Mouse (Mus musculus): Measurements from ENCODE around the gene Dnajc27. TPM values are rescaled to one million over a fixed set of nuclear protein-coding genes. Genes with fewer than 3 reads are reported as not detected.

Gene Dnajc27
- polyA plus RNA-seq, 1 experiment from 2014 or later, result 9.6 TPM

DNA sequence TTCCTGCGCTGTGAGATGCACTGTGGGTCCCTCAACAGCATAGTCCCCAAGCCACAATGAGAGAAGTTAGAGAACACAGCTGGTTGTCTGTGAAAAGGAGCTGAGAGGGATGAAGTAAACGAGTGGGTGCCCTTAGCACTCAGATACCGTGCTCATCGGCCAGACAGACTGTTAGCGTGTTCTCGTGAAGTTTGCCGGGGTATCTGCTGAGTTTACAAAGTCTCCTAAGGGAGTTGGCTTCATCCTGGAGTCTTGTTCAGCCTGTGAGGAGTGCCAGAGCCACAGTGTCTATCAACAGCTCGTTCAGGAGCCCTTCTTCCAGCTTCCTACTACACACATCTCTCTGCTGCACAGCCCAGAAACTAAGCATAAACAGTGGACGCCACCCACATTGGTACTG, 33.7 kb downstream of the Dnajc27 start:
- Histone ChIP-seq H3K9ac (no peak overlapping the region), H3K36me3 (ENCODE audit: poor library complexity, severe bottlenecking) (0 out of 2 replicates have a peak, but pooled peaks cover 4% of the 10 kb centered on the region), H3K27me3 (no peaks in the 10 kb centered on the region), H3K27ac (no peak overlapping the region), H3K9me3 (replicated peaks) (no peaks in the 10 kb centered on the region), H3K4me1 (no peaks in the 10 kb centered on the region), H3K4me3 (no peak overlapping the region), H3K4me2 (no peak overlapping the region)
- WGBS, result 92% methylated on average over 9 of the region's 9 CpGs
- no peak for ATAC-seq

GRCm38 (mm10) chr12:4117136-4117535, 34.8 kb downstream of the Dnajc27 start:
- 92% methylated on average over 3 of the region's 3 CpGs for WGBS
- no peak overlapping the region for H3K4me2 ChIP-seq
- H3K27me3 ChIP-seq, result no peaks in the 10 kb centered on the region
- no peaks in the 10 kb centered on the region for H3K4me1 ChIP-seq
- H3K27ac ChIP-seq, result no peak overlapping the region
- H3K9me3 ChIP-seq (replicated peaks), result no peaks in the 10 kb centered on the region
- 0 out of 2 replicates have a peak, but pooled peaks cover 4% of the 10 kb centered on the region for H3K36me3 ChIP-seq (ENCODE audit: poor library complexity, severe bottlenecking)
- H3K9ac ChIP-seq, result no peak overlapping the region
- no peak overlapping the region for H3K4me3 ChIP-seq
- ATAC-seq, result no peak

- H3K4me1 ChIP-seq, result no peaks in the 10 kb centered on the region
- 80% methylated on average over 4 of the region's 4 CpGs for WGBS
- ATAC-seq, result no peak
- H3K4me2 ChIP-seq, result no peak overlapping the region
- H3K9ac ChIP-seq, result no peak overlapping the region
- no peak overlapping the region for H3K4me3 ChIP-seq
- H3K9me3 ChIP-seq (replicated peaks), result no peaks in the 10 kb centered on the region
- H3K27ac ChIP-seq, result no peak overlapping the region
- H3K36me3 ChIP-seq (ENCODE audit: poor library complexity, severe bottlenecking), result 0 out of 2 replicates have a peak, but pooled peaks cover 4% of the 10 kb centered on the region
- no peaks in the 10 kb centered on the region for H3K27me3 ChIP-seq
Observed at GRCm38 (mm10) chr12:4117579-4117978, 35.2 kb downstream of the Dnajc27 start.

DNA sequence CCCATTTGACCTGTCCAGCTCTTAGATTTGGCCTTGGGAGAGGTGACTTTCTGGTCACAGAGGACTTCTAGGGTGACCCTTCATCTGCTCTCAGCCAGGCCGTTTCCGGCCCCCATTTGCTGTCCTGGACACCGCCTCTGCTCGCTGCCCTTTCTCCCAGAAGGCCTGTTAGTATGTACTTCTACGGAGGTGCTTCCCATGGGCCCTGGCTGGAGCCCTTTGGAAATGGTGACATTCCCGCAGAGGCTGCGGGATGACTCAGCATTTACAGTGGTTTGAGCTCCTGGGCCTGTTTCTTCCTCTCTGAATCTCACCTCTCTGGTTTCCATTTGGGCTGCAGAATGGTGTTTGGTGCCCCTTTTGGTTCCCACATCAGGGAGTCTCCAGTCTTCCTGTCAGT, 45.0 kb downstream of the Dnajc27 start:
- WGBS, result 87% methylated on average over 7 of the region's 7 CpGs

GRCm38 (mm10) chr12:4132941-4133846, 50.8 kb downstream of the Dnajc27 start, which contains the start of gene Adcy3:
Adcy3 (plus strand) TSS chr12:4133103.
- ATAC-seq, result peak; percentile 94

More for the DNA sequence above, 45.0 kb downstream of the Dnajc27 start:
- Histone ChIP-seq H3K4me1 (no peaks in the 10 kb centered on the region), H3K9me3 (replicated peaks) (no peaks in the 10 kb centered on the region; the same call in 1 of the 2 replicates), H3K4me2 (no peak overlapping the region), H3K36me3 (ENCODE audit: poor library complexity, severe bottlenecking) (no peaks in the 10 kb centered on the region), H3K9ac (no peak overlapping the region), H3K27ac (no peak overlapping the region), H3K4me3 (no peak overlapping the region), H3K27me3 (no peaks in the 10 kb centered on the region)
- no peak for ATAC-seq

DNA sequence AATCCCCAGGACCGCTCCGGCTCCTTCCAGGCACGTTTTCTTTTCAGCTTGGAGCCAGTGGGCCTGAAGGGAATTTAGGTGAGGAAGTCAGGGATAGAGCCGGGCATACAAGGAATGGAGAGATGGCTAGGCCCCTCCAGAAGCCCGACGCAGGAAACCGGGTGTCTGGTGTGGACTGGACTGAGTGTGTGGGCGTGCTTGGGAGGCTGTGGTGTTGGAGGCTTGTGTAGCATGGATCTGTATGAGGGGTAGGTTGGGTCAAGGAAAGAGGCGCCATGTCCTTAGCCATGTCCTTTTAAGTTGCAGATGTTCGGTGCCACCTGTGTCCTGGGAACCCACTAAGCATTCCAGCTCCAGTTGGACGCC, 51.4 kb downstream of the Dnajc27 start:
- peak; percentile 31 for ATAC-seq
- Histone ChIP-seq H3K4me1 (peaks cover 31% of the 10 kb centered on the region), H3K36me3 (ENCODE audit: poor library complexity, severe bottlenecking) (no peaks in the 10 kb centered on the region), H3K9me3 (replicated peaks) (no peaks in the 10 kb centered on the region; the same call in 1 of the 2 replicates), H3K27me3 (peaks cover 3% of the 10 kb centered on the region; the same call in 1 of the 2 replicates), H3K27ac (peak overlapping the region; percentile 16; the same call in 1 of the 2 replicates), H3K4me2 (peak overlapping the region; percentile 82), H3K4me3 (peak overlapping the region; percentile 58), H3K9ac (peak overlapping the region; percentile 79)
- WGBS, result 32% methylated on average over 11 of the region's 11 CpGs

More at GRCm38 (mm10) chr12:4132941-4133846, 50.8 kb downstream of the Dnajc27 start, which contains the start of gene Adcy3:
- peaks cover 31% of the 10 kb centered on the region for H3K4me1 ChIP-seq
- peak within 1 kb of the TSS; percentile 82 for H3K4me2 ChIP-seq
- H3K9me3 ChIP-seq (replicated peaks), result no peaks in the 10 kb centered on the region; the same call in 1 of the 2 replicates
- H3K9ac ChIP-seq, result peak within 1 kb of the TSS; percentile 79
- H3K27ac ChIP-seq, result peak within 1 kb of the TSS; percentile 16
- WGBS, result under 1% methylated on average over 75 of the region's 83 CpGs
- H3K4me3 ChIP-seq, result peak within 1 kb of the TSS; percentile 58
- peaks cover 3% of the 10 kb centered on the region; the same call in 1 of the 2 replicates for H3K27me3 ChIP-seq
- no peaks in the 10 kb centered on the region for H3K36me3 ChIP-seq (ENCODE audit: poor library complexity, severe bottlenecking)

- no peaks in the 10 kb centered on the region for H3K27me3 ChIP-seq
- H3K27ac ChIP-seq, result no peak overlapping the region
- no peak overlapping the region for H3K4me2 ChIP-seq
- ATAC-seq, result no peak
- H3K9me3 ChIP-seq (replicated peaks), result no peaks in the 10 kb centered on the region
- WGBS, result 94% methylated on average over 5 of the region's 5 CpGs
- H3K4me1 ChIP-seq, result 0 out of 2 replicates have a peak, but pooled peaks cover 5% of the 10 kb centered on the region
- no peak overlapping the region for H3K9ac ChIP-seq
- peaks cover 4% of the 10 kb centered on the region; the same call in 1 of the 2 replicates for H3K36me3 ChIP-seq (ENCODE audit: poor library complexity, severe bottlenecking)
- H3K4me3 ChIP-seq, result no peak overlapping the region
Observed at GRCm38 (mm10) chr12:4143179-4143578, 60.8 kb downstream of the Dnajc27 start.

GRCm38 (mm10) chr12:4150936-4151335, 68.6 kb downstream of the Dnajc27 start:
- Histone ChIP-seq H3K27me3 (no peaks in the 10 kb centered on the region), H3K27ac (no peak overlapping the region), H3K36me3 (ENCODE audit: poor library complexity, severe bottlenecking) (no peaks in the 10 kb centered on the region), H3K4me1 (no peaks in the 10 kb centered on the region), H3K9ac (no peak overlapping the region), H3K4me3 (no peak overlapping the region), H3K9me3 (replicated peaks) (no peaks in the 10 kb centered on the region), H3K4me2 (no peak overlapping the region)
- 87% methylated on average over 2 of the region's 2 CpGs for WGBS
- ATAC-seq, result no peak

DNA sequence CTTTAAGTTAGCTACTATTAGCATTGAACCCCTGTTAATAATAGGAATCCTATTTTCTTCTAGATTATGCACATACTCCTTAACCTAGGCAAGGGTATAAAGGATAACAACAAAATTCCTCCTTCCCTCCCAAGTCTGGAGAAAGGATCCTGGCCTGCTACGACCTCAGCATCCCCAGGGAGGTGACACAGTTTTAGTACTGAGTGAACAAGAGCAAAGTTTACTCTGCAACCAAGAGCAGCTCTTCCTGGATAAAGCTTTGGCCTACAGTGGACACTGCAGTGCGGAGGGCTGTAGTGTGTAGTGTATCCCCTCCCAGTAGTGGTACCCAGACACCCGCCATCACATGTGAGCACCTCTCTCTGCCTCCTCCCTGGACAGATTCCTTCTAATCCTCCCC, 69.6 kb downstream of the Dnajc27 start:
- Histone ChIP-seq H3K9ac (no peak overlapping the region), H3K27me3 (no peaks in the 10 kb centered on the region), H3K9me3 (replicated peaks) (no peaks in the 10 kb centered on the region), H3K4me1 (no peaks in the 10 kb centered on the region), H3K27ac (no peak overlapping the region), H3K4me3 (no peak overlapping the region), H3K4me2 (no peak overlapping the region), H3K36me3 (ENCODE audit: poor library complexity, severe bottlenecking) (no peaks in the 10 kb centered on the region)
- 82% methylated on average over 3 of the region's 3 CpGs for WGBS
- no peak for ATAC-seq

- no peaks in the 10 kb centered on the region for H3K36me3 ChIP-seq (ENCODE audit: poor library complexity, severe bottlenecking)
- H3K27ac ChIP-seq, result no peak overlapping the region
- ATAC-seq, result no peak
- H3K9ac ChIP-seq, result no peak overlapping the region
- no peaks in the 10 kb centered on the region for H3K9me3 ChIP-seq (replicated peaks)
- no peak overlapping the region for H3K4me2 ChIP-seq
- H3K4me1 ChIP-seq, result peaks cover 2% of the 10 kb centered on the region; the same call in 1 of the 2 replicates
- WGBS, result 87% methylated on average over 2 of the region's 2 CpGs
- no peaks in the 10 kb centered on the region for H3K27me3 ChIP-seq
- H3K4me3 ChIP-seq, result no peak overlapping the region
Observed at GRCm38 (mm10) chr12:4157466-4157865, 75.1 kb downstream of the Dnajc27 start.

DNA sequence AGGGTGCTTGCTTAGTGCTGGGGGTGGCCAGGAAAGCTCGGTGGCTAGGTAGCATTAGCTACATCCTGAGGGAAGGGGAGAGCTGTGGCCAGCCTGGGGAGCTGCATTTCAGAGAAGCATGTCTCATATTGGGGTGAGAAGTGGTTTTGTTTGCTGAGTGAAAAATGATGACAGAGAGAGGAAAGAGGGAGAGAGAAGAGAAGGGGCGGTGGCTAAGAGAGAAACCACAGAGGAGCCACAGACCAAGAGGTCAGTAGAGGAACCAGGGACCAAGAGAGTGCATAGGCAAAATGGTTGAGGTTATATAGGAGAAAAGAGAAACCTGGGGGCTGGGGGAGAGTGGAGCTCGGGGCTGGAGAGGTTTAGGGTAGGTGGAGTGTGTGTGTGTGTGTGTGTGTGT, 75.8 kb downstream of the Dnajc27 start:
- H3K4me3 ChIP-seq, result no peak overlapping the region
- H3K27ac ChIP-seq, result no peak overlapping the region
- no peaks in the 10 kb centered on the region for H3K9me3 ChIP-seq (replicated peaks)
- H3K4me1 ChIP-seq, result peaks cover 2% of the 10 kb centered on the region; the same call in 1 of the 2 replicates
- no peaks in the 10 kb centered on the region for H3K27me3 ChIP-seq
- no peak overlapping the region for H3K9ac ChIP-seq
- ATAC-seq, result no peak
- WGBS, result 89% methylated on average over 3 of the region's 3 CpGs
- no peaks in the 10 kb centered on the region for H3K36me3 ChIP-seq (ENCODE audit: poor library complexity, severe bottlenecking)
- no peak overlapping the region for H3K4me2 ChIP-seq

- ATAC-seq, result no peak
- H3K27ac ChIP-seq, result no peak overlapping the region
- no peaks in the 10 kb centered on the region for H3K36me3 ChIP-seq (ENCODE audit: poor library complexity, severe bottlenecking)
- 91% methylated on average over 7 of the region's 7 CpGs for WGBS
- no peaks in the 10 kb centered on the region for H3K27me3 ChIP-seq
- H3K9ac ChIP-seq, result no peak overlapping the region
- no peak overlapping the region for H3K4me3 ChIP-seq
- H3K4me2 ChIP-seq, result no peak overlapping the region
- peaks cover 2% of the 10 kb centered on the region; the same call in 1 of the 2 replicates for H3K4me1 ChIP-seq
- no peaks in the 10 kb centered on the region for H3K9me3 ChIP-seq (replicated peaks)
Observed at GRCm38 (mm10) chr12:4158868-4159632, 76.7 kb downstream of the Dnajc27 start.
